Mouse (Mus musculus) neutrophil, adult 5-6 weeks (primary cell): ENCODE results near the gene Gm49369. TPM values are rescaled to one million over a fixed set of nuclear protein-coding genes. Genes with fewer than 3 reads are reported as not detected.
"Not testable (repeated sequence)": the region's sequence is repeated elsewhere in the genome, so short reads cannot be mapped to it uniquely, and the experiment has no call there.

Source experiments
- ATAC-seq: fragments of 151-379, 151-347 bp; 2 replicates; pipeline ENCODE4 v1.8.0; 2017; ENCODE audit warnings: mild to moderate bottlenecking, moderate TSS enrichment; ENCODE audit not compliant: insufficient number of reproducible peaks, poor library complexity, low FRiP score, severe bottlenecking; ENCODE audit errors: extremely low read depth
- total RNA-seq: library from RNA; stranded (forward); fragments of 200-1000 nt; gene quantifications from 2 replicates; pipeline ENCODE4 v1.2.3, GENCODE M21; 2017

Gm49369 gene
- total RNA-seq = 494 and 495 TPM in 2 replicates

- ATAC-seq = no peak
Measured at GRCm38 (mm10) chr7:142382567-142382966, at the start of gene Gm49369. TSS of gene Gm49369 (minus strand) at chr7:142382667.

- ATAC-seq = no peak
Measured at GRCm38 (mm10) chr7:142431106-142431505, 48.6 kb upstream of the Gm49369 start.

GRCm38 (mm10) chr7:142430160-142430678, 47.8 kb upstream of the Gm49369 start:
- ATAC-seq = no peak

- no peak for ATAC-seq
Measured at GRCm38 (mm10) chr7:142428213-142428612, 45.7 kb upstream of the Gm49369 start.

GRCm38 (mm10) chr7:142425641-142426213, 43.3 kb upstream of the Gm49369 start:
- no peak for ATAC-seq

GRCm38 (mm10) chr7:142421826-142422225, 39.4 kb upstream of the Gm49369 start:
- no peak for ATAC-seq

GRCm38 (mm10) chr7:142419887-142420286, 37.4 kb upstream of the Gm49369 start:
- ATAC-seq = no peak

- ATAC-seq = peak; percentile 53
Measured at GRCm38 (mm10) chr7:142418679-142419078, 36.2 kb upstream of the Gm49369 start.

GRCm38 (mm10) chr7:142418027-142418426, 35.6 kb upstream of the Gm49369 start:
- ATAC-seq = no peak

GRCm38 (mm10) chr7:142416225-142416624, 33.8 kb upstream of the Gm49369 start:
- ATAC-seq = no peak

- ATAC-seq = no peak
Measured at GRCm38 (mm10) chr7:142415314-142415713, 32.8 kb upstream of the Gm49369 start.

GRCm38 (mm10) chr7:142413285-142413684, 30.8 kb upstream of the Gm49369 start:
- no peak for ATAC-seq

GRCm38 (mm10) chr7:142409603-142410002, 27.1 kb upstream of the Gm49369 start:
- ATAC-seq = no peak

GRCm38 (mm10) chr7:142408686-142409085, 26.2 kb upstream of the Gm49369 start:
- no peak for ATAC-seq

- no peak for ATAC-seq
Measured at GRCm38 (mm10) chr7:142407935-142408334, 25.5 kb upstream of the Gm49369 start.

GRCm38 (mm10) chr7:142405134-142405533, 22.7 kb upstream of the Gm49369 start:
- ATAC-seq = not testable (repeated sequence)

- peak; percentile 40; the same call in 1 of the 2 replicates for ATAC-seq
Measured at GRCm38 (mm10) chr7:142403591-142403990, 21.1 kb upstream of the Gm49369 start.

GRCm38 (mm10) chr7:142400750-142401142, 18.3 kb upstream of the Gm49369 start:
- ATAC-seq = no peak

GRCm38 (mm10) chr7:142400112-142400749, 17.8 kb upstream of the Gm49369 start:
- ATAC-seq = no peak

- ATAC-seq = peak; percentile 63
Measured at GRCm38 (mm10) chr7:142399250-142399649, 16.8 kb upstream of the Gm49369 start.
